Mouse (Mus musculus): ENCODE data around the gene Nmnat2.

Nmnat2 gene

DNA sequence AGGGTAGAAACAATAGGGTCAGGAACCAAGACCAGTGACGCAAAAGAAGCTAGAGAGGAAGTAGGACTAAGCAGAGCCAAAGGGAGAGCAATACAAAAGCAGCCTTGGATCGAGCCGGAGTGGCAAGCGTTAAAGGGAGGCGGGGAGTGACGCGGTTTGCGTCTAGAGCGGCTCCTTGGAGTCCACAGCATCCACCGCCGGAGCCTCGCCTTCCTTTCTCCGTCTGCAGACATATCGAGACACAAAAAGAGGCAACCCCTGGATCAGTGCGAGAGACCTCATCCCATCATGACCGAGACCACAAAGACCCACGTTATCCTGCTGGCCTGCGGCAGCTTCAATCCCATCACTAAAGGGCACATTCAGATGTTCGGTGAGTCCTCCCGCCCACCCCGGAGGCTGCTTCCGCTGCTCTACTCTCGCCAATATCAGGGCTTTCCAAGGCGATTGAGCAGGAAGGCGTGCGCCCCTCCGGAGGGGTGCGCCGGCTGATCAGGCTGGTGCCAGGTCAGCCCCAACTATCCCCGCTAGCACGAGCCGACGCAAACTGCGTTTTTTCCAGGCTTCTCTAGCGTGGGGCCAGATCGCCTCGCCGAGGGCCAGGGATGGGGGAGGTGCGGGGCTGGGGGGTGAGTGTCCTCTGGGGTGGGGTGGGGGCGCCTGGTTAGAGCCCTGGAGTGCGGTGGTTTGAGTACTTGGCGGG is at the start of gene Nmnat2:
TSS of gene Nmnat2 (plus strand) at position 173 of the 703 bp plus-strand sequence.
- DNase-seq (ENCODE audit: low spot score): no peak

DNA sequence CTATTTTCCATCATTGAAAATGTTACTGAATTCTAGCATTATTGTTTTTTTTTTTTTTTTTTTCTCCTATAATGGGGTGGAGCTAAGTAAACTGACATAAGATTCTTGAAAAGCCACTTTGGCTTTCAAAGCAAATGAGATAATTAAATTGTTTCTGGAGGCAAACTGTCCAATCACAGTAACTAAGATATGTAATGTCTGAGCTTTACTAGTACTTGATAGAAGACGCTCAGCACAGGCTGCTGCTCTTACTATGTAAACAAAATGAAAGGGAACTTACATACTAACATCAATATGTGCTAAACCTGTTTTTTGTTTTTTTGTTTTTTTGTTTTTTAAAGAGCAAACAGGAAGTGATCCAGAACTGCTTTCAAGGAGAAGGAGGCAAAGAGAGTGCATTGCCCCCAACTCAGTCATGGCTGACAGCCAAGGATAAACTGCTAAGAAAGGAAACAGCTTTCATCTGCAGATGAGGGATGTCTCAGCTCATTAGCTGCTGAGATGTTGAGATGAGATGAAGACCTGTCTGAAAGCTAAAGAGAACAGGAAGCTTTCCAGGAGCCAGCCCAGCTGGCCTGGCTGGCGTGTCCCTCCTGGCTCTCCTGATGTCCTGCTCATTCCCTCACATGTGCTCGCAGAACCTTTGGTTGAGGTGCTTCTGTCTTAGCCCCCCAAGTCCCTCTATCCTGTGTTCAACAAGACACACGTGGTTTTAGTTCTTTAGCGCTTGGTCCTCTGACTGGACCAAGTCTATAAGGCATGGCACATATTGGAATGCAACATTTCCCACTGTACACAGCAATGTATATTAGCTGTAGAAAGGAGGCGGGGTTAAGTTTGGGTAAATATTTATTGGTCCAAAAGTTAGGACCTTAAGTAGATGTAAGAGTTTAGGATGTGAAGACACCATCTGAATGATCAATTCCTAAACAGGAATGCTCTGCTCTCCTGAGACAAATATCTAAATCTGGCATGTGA is 41.0 kb upstream of the Nmnat2 start:
- no peak for DNase-seq (ENCODE audit: low spot score)

DNA sequence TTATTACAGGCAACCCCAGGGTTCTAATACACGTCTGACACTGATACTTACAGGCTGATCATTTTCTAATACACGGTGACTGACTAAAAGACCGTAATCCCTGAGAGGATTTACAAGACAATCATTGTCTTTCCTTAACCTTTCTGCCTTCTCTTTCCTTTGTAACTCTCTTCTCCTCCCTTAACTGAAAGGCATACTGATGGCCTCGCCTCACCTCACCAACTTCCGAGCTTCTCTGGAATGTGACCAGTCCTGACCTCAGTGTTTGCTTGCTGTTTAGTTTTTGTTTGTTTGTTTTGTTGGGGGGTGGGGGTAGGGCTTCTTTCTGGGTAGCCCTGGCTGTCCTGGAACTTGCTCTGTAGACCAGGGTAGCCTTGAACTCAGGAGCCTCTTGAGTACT is 39.0 kb upstream of the Nmnat2 start:
- no peak for DNase-seq (ENCODE audit: low spot score)

DNA sequence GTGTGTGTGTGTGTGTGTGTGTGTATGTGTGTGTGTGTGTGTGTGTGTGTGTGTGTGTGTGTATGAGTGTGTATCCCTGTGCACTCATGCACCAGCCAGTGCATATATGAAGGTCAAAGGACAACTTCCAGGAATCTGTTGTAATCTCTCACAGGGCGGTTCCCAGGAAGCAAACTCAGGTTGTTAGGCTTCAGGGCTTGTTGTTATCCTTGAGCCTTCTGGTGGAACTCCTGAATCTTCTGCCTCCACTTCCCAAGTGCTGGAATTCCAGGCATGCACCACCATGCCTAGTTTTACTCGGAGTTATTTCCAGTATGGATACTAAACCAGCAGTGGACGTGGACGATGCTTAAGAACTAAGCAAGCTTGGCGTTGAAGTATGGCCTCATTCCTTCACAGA is 37.9 kb upstream of the Nmnat2 start:
- no peak for DNase-seq (ENCODE audit: low spot score)

DNA sequence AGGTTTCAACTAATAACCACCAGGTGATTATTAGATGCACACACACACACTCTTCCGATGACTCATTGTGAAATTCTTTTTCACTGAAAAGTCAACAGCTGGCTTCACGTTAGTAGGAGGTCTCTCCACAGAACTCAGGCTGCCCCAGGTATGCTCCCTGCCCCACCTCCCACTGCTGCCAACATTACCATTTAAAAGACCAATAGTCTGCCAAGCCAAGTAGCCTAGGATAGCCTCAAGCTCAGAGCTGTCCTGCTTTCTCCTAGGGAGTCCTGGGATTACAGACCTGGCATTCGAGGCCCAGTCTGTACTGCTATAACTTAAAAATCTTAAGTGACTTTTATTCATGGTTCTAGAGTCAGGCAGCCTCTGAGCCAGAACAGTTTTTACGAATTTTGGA is 37.2 kb upstream of the Nmnat2 start:
- DNase-seq (ENCODE audit: low spot score): no peak

DNA sequence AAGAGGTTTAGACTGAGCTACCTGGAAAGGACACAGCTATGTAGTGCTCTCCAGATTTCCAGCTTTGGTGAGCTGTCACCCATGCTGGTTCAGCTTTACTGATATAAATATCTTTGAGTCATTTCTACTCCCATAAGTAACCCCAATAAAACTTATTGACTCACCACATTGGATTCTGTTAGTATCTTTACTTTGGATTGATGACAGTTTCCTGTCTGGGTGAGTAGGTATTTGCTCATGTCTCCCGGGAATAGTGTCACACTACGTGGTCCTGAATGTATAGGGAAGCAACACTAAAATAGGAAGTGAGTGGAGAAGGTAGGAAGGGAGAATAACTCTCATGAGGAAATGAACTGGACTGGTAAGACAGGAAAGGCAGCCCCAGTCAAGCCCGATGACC is 33.0 kb upstream of the Nmnat2 start:
- DNase-seq (ENCODE audit: low spot score): no peak

DNA sequence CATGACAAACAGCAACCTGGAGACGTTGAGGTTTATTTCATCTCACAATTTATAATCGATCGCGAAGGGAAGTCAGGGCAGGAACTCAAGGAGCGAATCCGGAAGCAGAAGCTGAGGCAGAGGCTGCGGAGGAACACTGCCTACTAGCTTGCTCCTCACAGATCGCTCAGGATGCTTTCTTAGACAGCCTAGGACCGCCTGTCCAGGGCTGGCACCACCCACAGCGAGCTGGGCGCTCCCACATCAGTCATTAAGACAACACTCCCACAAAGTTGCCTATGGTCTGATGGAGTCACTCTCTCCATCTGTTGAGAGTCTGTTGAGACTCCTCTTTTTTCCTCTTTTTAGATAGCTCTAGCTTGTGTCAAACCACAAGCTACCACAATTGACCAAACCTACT is 20.8 kb upstream of the Nmnat2 start:
- no peak for DNase-seq (ENCODE audit: low spot score)

DNA sequence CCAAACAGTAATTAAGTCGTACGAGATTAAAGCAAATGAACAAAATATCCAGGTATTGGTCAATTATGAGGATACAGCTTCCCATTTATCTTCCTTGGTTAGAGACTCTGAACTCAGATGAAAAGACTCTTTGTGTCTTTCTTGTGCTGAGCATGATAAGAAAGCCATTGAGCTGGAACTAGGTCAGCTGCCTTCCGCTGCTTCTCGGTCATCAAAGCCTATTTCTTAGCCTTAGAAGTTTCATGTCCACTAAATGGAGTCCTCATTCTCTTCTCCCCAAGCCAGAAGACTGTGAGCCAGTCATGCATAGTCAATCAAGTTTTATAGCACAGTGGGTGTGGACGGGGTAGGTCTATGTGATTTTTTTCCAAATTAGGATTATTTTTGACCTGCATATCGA is 19.3 kb upstream of the Nmnat2 start:
- no peak for DNase-seq (ENCODE audit: low spot score)

DNA sequence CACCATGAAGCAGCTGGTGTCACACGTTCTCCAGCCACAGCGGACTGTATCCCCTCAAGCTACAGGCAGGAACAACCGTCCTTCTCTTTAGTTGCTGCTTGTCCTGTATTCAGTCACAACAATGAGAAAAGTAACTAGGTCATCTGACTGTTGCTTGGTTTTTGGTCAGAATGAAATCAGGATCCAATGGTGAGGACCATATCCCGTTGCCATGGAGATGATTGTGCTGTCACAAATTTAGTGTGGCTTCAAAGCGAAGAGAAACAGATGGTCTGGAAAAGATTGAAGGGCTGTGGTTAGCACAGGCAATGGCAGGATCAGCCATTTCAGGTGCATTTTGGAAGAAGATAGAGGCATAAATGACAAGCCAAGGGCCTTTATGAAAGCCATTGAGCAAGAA is 18.4 kb upstream of the Nmnat2 start:
- no peak for DNase-seq (ENCODE audit: low spot score)

DNA sequence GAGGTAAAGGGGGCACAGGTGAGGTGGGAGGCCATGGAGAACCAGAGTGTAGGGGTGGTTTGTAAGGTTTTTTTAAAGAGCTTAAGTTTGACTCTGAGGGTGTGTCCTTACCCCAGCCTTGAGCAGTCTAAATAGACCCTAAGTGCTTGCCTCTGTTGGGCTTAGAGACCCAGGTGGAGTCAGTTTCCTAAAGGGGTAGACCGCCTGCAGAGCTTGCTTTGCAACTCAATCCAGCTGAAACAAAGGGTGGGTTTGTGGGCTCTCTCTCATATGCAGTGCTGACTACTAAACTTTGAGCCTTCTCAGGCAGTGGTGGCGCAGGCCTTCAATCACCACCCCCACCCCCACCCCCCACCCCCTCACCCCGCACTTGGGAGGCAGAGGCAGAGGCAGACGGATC is 11.8 kb upstream of the Nmnat2 start:
- DNase-seq (ENCODE audit: low spot score): no peak

DNA sequence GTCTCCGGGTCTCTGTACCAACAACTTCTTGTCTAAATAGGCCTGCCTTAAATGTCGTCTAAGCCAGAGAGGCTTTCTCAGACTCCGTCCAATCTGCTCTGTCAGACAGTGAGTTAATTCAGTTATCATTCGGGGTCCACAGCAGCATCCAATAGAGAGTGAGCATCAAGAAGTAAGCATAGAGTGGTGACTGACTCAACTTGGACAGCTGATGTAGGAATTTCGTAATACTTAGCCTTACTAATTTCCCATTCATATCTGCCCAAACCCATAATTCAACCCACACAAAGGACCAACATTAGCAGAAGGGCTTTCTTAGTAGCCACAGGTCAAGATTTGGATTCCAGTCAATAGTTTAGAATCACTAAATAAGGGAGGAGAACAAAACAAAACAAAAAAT is 626 bp upstream of the Nmnat2 start:
- DNase-seq (ENCODE audit: low spot score): no peak

DNA sequence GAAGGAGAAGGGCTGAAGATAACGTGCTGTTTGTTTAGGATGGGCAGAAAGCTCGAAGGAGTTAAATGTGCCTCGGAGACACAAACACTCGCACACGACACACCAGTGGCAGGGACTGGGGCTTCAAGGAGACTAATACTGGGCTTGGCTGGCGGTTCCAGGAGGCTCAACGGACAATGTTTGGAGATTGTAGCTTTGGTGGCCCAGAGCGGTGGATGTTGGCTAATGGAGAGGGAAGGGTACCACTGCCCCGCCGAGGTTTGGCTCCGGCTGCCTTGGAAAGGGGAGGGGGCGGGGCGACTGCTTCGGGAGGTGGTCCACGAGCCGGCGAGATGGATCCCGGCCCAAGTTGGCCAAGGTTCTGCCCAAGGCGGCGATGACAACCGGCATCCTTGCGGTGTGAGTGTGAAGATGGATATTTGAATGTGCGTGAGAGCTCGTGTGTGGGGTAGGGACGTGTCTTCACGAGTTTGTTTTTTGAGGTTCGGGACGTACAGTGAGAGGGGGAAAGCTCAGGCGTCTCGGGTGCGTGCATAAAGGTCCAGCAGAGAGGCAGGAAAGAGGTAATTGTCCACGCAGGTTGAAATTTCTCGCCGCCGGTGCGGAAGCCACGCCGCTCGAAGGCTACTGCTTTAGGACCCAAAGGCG is 895 bp downstream of the Nmnat2 start:
- no peak for DNase-seq (ENCODE audit: low spot score)

DNA sequence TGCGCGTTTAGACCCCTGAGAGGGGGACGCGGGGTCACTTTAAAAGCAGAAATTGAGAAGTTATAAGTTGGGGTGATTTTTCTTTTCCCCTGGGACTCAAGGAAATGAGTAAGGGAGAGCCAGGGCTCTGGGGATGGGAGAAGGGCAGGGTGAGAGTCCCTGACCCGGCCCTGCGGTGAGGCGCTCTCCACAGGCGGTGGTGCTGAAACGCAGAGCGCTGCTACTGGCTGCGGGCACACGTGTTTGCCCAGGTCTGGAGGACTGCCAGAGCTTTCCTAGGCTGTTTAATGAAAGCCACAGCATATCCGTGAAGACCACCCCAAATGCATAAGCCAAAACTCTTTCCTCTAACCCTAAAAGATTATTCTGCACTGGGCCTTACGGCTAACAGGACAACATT is 1.4 kb downstream of the Nmnat2 start:
- peak; percentile 57 for DNase-seq (ENCODE audit: low spot score)

DNA sequence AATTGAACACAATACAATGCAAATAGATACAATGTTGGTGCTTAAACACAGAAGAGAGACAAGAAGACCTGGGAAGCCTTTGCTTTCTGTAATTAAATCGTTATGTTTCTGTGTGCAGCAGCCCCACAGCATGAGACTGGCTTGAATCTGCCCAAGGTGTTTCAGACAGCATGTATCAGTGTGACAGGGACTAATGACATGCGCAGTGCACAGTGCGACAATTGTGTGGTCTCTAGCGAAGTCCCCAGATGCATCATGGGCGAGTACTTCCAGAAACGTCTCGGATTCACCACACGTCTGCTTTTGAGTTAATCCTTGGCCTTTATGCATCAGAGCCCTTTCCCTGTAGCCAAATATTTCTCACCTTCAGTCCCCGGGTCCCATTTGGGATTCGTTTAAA is 9.6 kb downstream of the Nmnat2 start:
- DNase-seq (ENCODE audit: low spot score): no peak

DNA sequence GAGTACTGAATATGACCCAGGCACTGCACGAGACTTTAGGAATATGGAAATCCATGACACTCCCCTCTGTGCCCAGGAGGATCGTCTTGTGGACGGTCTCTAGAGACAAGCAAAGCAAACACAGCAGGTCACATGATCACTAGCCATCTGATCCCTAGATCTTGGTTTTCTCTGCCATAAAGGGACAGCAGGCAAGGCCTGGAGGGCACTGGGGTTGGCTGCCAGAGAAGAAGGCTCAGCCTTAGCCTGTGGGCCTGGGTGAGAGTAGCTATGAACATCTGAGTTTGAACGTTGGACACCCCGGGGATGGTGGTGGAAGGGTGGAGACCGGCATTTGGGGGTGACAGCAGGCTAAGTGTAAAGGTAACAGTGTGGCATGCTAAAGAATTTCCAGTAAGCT is 11.4 kb downstream of the Nmnat2 start:
- DNase-seq (ENCODE audit: low spot score): no peak

DNA sequence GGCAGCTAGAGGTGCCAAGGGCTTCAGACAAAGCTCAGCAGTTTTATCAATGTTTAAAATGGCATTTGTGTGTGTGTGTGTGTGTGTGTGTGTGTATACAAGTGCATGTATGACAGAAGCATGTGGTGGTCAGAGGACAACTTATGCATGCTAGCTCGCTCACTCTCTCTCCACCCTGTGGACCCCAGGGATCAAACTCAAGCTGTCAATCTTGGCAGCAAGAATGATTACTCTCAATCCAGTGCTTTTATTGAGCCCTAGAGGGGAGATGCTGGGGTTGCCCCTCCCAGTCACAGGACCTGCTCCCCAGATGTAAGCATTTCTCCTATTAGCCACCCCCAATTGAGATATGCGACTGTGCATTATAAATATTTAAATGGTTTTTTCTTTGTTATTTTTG is 11.9 kb downstream of the Nmnat2 start:
- DNase-seq (ENCODE audit: low spot score): no peak

DNA sequence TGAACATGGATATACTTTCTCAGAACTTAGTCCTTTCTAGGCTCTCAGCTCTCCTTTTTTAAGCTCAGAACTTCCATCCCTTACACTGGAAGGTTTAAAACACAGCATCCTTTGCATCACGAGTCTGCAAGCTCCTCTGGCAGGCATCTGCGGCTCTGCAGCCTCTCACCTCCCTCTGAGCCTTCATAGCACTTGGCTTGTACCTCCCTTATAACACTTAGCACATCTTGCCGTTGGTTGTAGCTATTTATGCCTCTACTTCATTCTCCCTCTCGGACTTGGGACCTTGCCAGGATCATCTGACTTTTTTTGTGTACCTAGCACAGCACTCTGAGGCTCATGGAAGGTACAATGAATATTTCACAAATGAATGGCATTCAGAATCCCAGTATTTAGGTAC is 14.3 kb downstream of the Nmnat2 start:
- DNase-seq (ENCODE audit: low spot score): no peak

DNA sequence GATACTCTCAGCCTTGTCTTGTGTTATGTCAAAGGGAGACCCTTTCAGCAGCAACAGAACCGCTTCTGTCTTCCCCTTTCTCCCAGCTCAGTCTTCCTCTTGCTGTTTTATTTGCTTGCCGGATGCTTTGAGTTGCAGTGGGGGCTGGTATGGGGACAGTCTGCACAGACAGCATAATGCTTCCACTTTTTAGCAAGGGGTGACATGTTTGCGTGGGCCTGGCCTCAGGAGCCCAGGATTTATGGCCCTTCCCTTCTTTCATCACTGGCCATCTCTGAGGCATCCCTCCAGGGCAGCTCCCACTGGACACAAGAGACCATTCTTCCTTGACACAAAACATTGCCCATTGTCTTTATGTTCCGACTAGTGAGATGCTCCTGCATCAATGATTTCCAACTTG is 18.2 kb downstream of the Nmnat2 start:
- DNase-seq (ENCODE audit: low spot score): no peak

DNA sequence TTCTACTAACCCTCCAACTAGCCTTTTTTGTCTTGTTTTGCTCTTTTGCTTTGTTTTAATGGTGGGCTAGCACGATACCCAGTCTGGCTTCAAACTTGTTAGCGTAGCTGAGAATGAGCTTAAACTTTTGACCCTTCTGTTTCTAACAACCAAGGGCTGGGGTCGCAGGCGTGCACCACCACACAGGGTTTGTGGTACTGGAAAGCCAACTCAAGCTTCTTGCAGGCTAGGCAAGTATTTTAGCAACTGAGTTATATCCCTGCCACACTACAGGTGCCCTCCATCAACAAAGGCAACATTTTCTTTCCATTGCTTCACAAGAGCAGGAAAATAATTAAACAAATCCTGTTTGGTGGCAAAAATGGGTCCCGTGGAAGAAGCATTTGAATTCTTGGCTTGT is 18.6 kb downstream of the Nmnat2 start:
- DNase-seq (ENCODE audit: low spot score): no peak

DNA sequence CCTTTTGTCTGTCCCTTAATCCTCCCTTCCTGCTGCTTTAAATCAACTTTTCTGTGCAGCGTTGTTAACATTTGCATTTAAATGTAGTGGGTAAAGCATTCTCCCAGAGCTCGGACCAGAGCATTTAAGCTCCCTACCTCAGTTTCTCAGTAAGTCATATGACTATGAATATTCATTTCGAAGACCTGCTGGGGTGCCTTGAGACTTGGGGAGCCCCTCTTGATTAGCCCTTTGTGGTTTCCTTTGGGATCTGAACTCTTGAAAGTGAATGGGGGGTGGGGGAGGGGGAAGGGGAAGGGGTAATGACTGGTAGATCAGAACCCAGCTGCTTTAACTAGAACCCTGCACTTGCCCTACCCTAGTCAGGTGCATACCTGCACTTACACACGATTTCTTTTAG is 19.1 kb downstream of the Nmnat2 start:
- no peak for DNase-seq (ENCODE audit: low spot score)

DNA sequence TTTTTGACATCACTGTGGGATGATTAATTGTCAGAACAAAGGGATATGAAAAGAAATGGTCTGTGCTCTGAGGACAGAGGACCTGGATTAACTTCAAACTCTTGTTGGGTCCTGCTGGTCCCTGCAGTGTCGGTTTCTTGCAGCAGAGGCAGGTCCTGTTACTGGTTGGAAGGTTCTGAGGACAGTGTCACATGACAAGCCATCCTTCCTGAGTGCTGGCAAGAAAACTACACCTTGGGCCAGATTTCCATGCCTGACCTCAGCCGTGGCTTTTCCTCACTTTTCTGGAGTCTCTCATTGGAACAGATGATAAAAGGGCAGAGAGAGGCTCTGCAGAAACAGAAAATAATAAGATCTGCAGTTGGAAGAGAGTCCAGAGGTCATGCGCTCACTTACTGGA is 20.4 kb downstream of the Nmnat2 start:
- no peak for DNase-seq (ENCODE audit: low spot score)

DNA sequence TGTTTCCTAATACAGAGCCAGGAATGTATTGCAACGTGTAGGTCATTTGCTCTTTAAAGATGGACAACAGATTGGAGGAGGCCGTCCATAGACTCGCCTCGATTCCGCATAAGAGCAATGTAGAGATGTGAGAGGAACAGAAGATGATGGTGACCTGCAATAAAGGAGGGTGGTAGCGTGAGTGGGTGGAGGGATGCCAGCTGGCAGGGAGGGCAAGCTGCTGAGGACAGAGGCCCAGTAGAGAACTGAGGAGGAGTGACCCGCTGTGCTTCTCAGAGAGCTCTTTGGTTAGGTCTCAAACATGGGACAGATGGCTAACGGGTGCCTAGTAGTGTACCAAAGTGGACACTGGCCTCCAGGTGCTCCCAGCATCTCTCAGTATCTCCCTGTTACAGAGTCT is 23.9 kb downstream of the Nmnat2 start:
- no peak for DNase-seq (ENCODE audit: low spot score)

DNA sequence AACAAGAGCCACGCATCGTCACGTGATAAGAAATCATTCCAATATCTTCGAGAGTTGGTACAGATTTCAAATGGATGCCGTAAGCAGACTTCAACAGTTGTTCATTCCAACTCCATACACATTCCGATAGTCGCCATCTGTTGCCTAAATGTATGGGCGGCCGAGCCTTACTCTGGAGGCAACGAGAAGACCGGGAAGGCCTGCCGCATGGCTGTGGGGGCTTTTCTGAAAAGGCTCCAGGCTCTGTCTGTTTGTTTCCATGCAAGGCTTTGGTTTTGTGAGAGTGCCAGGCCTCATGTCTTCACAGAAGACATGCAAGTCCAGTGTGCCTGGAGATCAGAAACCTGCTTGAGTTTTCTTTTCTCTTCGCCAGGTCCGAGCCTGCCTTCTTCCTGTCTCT is 28.6 kb downstream of the Nmnat2 start:
- no peak for DNase-seq (ENCODE audit: low spot score)
